Mouse (Mus musculus): Measurements from ENCODE around the gene Bag5. TPM values are rescaled to one million over a fixed set of nuclear protein-coding genes. Genes with fewer than 3 reads are reported as not detected.

Gene Bag5
- polyA plus RNA-seq, 1 experiment from 2014 or later = 49.8 TPM

DNA sequence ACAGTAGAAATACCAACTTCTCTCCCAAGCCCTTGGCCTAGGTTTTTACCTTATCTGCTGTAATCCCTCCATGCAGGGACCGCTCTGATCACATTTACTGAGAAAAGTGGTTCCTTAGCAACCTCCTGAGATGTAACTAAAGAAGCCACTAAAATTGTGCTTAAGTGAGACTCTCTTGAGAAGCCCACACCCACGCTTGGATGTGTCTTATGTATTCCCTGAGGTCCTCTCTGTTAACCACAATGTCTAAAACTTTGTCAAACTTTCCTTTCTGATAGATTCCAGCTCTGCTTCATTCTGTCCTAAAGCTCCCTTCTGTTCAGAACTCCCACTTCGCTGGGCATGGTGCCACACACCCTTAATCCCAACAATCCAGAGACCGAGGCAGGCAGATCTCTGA, 13.5 kb downstream of the Bag5 start:
- H3K9me3 ChIP-seq (ENCODE audit: control insufficient read depth, low read depth, low read length) = no peaks in the 10 kb centered on the region
- no peak overlapping the region for H3K4me2 ChIP-seq (replicated peaks; ENCODE audit: low read depth, low read length)
- H3K27me3 ChIP-seq (ENCODE audit: control insufficient read depth, insufficient read depth, low read length) = no peaks in the 10 kb centered on the region
- H3K4me3 ChIP-seq (ENCODE audit: low read depth, low read length) = no peak overlapping the region
- no peak overlapping the region for H3K9ac ChIP-seq (replicated peaks; ENCODE audit: low read depth, low read length)
- no peak overlapping the region for H3K27ac ChIP-seq (ENCODE audit: low read length)
- no peaks in the 10 kb centered on the region for H3K36me3 ChIP-seq (ENCODE audit: control insufficient read depth, insufficient read depth, low read length)
- peaks cover 8% of the 10 kb centered on the region for H3K4me1 ChIP-seq (ENCODE audit: control insufficient read depth, insufficient read depth, low read length)
- whole genome bisulfite sequencing = 77% methylated on average over 4 of the region's 4 CpGs
- ATAC-seq (ENCODE audit: insufficient number of reproducible peaks, insufficient read depth, low FRiP score, low read depth) = no peak

DNA sequence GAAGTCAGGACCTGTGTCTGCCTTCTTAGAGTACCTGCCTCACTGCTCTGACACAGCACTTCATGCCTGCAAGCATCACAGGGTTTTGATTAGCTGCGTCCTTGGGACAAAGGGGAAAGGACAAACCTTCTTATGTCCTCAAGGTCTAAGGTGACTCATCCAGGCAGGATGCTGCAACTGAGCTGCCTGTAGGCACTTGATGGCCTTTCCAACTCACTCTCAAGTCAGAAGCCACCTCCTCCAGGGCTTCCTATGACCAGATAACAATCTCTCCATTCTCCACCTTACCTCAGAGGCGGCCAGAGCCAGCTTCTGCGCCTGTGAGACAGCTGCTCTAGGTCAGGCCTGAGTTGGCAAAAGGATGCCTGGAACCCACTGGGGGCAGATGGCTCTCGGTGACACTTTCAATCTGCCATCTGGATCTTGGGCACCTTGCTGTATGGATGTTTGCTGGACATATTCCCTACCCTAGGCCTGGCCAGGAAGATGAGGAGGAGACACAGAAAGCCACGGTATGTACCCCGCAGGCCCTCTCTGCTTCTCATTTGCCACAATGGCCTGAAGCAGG, 14.6 kb downstream of the Bag5 start:
- Histone ChIP-seq H3K27me3 (ENCODE audit: control insufficient read depth, insufficient read depth, low read length) (no peaks in the 10 kb centered on the region), H3K27ac (ENCODE audit: low read length) (no peak overlapping the region), H3K36me3 (ENCODE audit: control insufficient read depth, insufficient read depth, low read length) (no peaks in the 10 kb centered on the region), H3K4me1 (ENCODE audit: control insufficient read depth, insufficient read depth, low read length) (peaks cover 19% of the 10 kb centered on the region), H3K9ac (replicated peaks; ENCODE audit: low read depth, low read length) (no peak overlapping the region), H3K9me3 (ENCODE audit: control insufficient read depth, low read depth, low read length) (no peaks in the 10 kb centered on the region), H3K4me3 (ENCODE audit: low read depth, low read length) (no peak overlapping the region), H3K4me2 (replicated peaks; ENCODE audit: low read depth, low read length) (no peak overlapping the region)
- WGBS = 81% methylated on average over 6 of the region's 6 CpGs
- ATAC-seq (ENCODE audit: insufficient number of reproducible peaks, insufficient read depth, low FRiP score, low read depth) = no peak

DNA sequence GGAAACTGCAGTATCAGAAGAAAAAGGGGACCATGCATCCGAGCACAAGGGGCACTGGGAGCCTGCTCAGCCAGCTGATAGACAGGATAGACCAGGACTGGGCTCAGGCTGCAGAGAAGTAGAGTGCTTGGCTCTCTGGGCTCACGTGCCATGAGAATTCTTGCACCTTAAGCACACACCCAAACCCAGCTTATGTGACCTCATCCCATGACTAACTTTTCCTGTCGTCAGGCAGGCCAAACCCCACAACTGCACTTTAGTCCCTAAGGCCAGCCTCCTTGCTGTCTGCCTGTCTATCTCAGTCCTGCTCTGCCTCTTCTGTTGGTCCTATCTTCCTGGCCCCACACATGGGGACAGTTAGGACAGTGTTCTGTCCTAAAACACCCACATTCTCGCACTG, 15.3 kb downstream of the Bag5 start:
- Histone ChIP-seq H3K4me1 (ENCODE audit: control insufficient read depth, insufficient read depth, low read length) (peaks cover 21% of the 10 kb centered on the region), H3K27me3 (ENCODE audit: control insufficient read depth, insufficient read depth, low read length) (no peaks in the 10 kb centered on the region), H3K4me2 (replicated peaks; ENCODE audit: low read depth, low read length) (no peak overlapping the region), H3K9me3 (ENCODE audit: control insufficient read depth, low read depth, low read length) (no peaks in the 10 kb centered on the region), H3K27ac (ENCODE audit: low read length) (no peak overlapping the region), H3K9ac (replicated peaks; ENCODE audit: low read depth, low read length) (no peak overlapping the region), H3K36me3 (ENCODE audit: control insufficient read depth, insufficient read depth, low read length) (no peaks in the 10 kb centered on the region), H3K4me3 (ENCODE audit: low read depth, low read length) (no peak overlapping the region)
- no peak for ATAC-seq (ENCODE audit: insufficient number of reproducible peaks, insufficient read depth, low FRiP score, low read depth)
- 61% methylated on average over 4 of the region's 4 CpGs for WGBS

DNA sequence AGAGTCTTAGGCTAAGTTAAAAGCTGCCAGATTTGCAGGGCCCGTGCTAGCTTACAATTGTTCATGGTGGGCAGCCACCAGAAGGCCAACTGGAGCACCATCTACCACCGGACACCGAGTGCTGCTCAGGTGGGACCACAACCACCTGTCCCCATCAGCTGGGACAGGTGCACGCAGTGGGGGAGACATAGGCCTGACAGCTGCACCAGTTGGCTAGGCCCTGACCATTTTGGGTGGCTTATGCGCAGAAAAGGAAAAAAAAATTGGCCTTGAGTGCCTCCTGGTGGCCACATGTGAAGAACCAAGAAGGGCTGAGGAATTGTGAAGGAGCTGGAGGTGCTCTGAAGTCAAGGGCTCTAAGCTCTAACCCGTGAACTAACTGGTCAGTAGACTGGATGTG, 16.8 kb downstream of the Bag5 start:
- no peaks in the 10 kb centered on the region for H3K36me3 ChIP-seq (ENCODE audit: control insufficient read depth, insufficient read depth, low read length)
- H3K9me3 ChIP-seq (ENCODE audit: control insufficient read depth, low read depth, low read length) = no peaks in the 10 kb centered on the region
- H3K9ac ChIP-seq (replicated peaks; ENCODE audit: low read depth, low read length) = no peak overlapping the region
- WGBS = 29% methylated on average over 6 of the region's 6 CpGs
- no peak overlapping the region for H3K4me2 ChIP-seq (replicated peaks; ENCODE audit: low read depth, low read length)
- no peaks in the 10 kb centered on the region for H3K27me3 ChIP-seq (ENCODE audit: control insufficient read depth, insufficient read depth, low read length)
- peaks cover 23% of the 10 kb centered on the region for H3K4me1 ChIP-seq (ENCODE audit: control insufficient read depth, insufficient read depth, low read length)
- no peak overlapping the region for H3K27ac ChIP-seq (ENCODE audit: low read length)
- H3K4me3 ChIP-seq (ENCODE audit: low read depth, low read length) = no peak overlapping the region
- ATAC-seq (ENCODE audit: insufficient number of reproducible peaks, insufficient read depth, low FRiP score, low read depth) = no peak

DNA sequence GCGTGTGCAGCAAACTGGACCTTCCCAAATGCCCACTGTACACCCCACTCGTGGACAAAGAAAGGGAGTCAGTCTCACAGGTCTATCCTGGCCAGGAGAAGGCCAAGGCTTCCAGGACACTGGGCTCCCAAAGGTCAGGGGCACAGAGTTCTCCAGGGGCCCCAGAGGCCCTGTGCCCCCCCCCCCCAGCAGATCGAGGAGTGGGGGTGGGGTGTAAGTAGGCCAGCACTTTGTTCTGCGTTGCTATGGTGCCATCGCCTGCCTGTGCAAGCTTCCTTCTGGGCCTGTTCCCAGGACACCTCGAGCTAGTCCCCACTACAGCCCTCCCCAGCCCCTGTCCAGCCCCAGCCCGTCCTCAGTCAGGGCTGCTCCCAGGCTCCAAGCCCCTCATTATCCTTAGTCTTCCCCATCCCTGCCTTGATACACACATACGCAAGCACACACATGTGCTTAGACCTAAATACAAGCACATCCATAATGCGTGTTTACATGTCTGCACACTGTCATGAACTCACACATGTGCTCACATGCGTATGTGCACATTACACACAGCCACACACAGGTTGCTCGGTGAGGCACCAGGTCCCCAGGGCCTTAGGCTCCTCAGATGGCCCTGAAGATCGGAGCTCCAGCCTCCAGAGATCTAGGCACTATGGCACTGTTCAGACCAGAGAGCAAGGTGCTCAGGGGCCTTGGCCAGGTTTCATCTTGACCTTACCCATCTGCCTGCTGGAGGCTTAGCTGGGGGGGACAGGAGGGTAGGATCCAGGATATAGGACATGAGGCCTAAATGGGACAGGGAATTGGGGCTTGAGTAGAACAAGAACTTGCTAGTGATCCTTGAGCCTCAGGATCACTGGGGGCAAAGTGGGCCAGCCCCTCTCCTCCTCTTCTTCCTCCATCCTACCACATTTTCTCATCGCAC, 17.9 kb downstream of the Bag5 start:
- 64% methylated on average over 13 of the region's 13 CpGs for WGBS
- peak overlapping the region; percentile 48; the same call in 1 of the 2 replicates for H3K27ac ChIP-seq (ENCODE audit: low read length)
- H3K9ac ChIP-seq (replicated peaks; ENCODE audit: low read depth, low read length) = peak overlapping the region; percentile 10; the same call in 1 of the 2 replicates
- H3K9me3 ChIP-seq (ENCODE audit: control insufficient read depth, low read depth, low read length) = no peaks in the 10 kb centered on the region
- no peak for ATAC-seq (ENCODE audit: insufficient number of reproducible peaks, insufficient read depth, low FRiP score, low read depth)
- H3K4me1 ChIP-seq (ENCODE audit: control insufficient read depth, insufficient read depth, low read length) = peaks cover 23% of the 10 kb centered on the region
- no peaks in the 10 kb centered on the region for H3K36me3 ChIP-seq (ENCODE audit: control insufficient read depth, insufficient read depth, low read length)
- no peak overlapping the region for H3K4me3 ChIP-seq (ENCODE audit: low read depth, low read length)
- no peaks in the 10 kb centered on the region for H3K27me3 ChIP-seq (ENCODE audit: control insufficient read depth, insufficient read depth, low read length)
- no peak overlapping the region for H3K4me2 ChIP-seq (replicated peaks; ENCODE audit: low read depth, low read length)

DNA sequence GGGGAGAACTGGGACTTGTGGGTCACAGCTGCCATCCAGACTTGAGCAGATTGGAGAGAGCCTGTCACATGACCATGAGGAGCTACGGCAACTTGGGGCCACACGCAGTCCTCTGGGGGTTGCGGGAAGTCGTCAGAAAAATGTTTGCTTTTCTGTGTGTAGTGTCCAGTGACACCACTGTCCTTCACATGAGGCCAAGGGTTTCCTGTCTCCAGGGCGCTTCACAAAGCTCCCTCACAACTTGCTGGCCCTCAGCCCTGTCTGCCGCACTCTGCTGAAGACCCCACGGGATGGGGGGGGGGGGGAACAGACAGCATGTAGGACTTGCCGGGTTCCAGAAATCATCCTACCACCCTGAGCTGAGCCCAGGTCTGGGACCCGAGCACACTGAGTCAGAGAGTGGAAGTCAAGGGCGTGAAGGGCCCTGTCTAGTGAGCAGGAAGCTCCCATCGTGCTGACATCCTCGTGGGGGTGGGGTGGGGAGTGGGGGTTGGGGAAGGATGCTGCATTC, 18.7 kb downstream of the Bag5 start:
- peak overlapping the region; percentile 4; the same call in 1 of the 2 replicates for H3K4me2 ChIP-seq (replicated peaks; ENCODE audit: low read depth, low read length)
- H3K9me3 ChIP-seq (ENCODE audit: control insufficient read depth, low read depth, low read length) = no peaks in the 10 kb centered on the region
- no peak for ATAC-seq (ENCODE audit: insufficient number of reproducible peaks, insufficient read depth, low FRiP score, low read depth)
- WGBS = 20% methylated on average over 12 of the region's 12 CpGs
- H3K27me3 ChIP-seq (ENCODE audit: control insufficient read depth, insufficient read depth, low read length) = no peaks in the 10 kb centered on the region
- H3K4me1 ChIP-seq (ENCODE audit: control insufficient read depth, insufficient read depth, low read length) = peaks cover 23% of the 10 kb centered on the region
- no peaks in the 10 kb centered on the region for H3K36me3 ChIP-seq (ENCODE audit: control insufficient read depth, insufficient read depth, low read length)
- H3K4me3 ChIP-seq (ENCODE audit: low read depth, low read length) = no peak overlapping the region
- H3K9ac ChIP-seq (replicated peaks; ENCODE audit: low read depth, low read length) = no peak overlapping the region
- H3K27ac ChIP-seq (ENCODE audit: low read length) = peak overlapping the region; percentile 61; the same call in 1 of the 2 replicates

DNA sequence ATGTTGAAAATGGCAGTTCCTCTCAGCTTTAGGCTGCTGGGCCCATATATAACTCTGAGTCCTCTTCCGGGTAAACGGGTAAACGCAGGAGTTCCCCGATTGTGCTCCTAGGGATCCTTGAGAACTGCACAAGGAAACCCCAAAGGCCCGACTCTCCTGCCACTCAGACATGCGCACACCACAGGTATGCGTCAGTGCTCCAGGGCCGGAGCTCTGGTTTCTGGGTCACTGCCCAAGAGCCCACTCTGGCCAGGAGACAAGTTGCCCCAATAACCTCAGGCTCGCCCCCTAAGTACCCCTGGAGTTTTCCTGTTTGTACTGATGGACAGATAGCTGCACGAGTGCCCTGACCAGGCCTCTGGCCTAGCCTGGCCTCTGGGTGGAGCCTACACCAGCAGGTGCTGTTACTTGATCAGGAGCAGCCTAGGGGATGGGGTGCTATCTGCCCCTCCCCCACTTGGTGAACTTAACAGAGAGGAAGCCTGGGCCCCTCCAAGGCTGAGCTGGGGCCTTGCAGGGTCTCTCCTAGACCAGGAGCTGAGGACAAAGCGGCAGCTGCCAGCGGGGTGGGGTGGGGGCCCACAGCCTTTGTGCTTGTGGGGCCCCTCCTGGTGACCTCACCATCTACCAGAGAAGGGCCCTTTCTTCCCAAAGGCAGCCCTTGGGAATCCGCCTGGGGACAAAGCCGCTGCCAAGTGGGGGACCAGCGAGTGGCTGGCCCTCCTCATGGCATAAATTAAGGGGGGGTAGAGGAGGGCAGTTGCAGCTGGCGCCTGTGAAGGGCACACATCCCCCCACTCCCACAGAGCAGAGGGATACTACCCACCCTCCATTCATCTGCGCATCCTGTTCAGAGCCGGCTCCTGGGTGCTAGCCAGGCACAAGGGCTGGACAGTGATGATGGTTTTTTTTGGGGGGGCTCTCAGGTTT, 19.5 kb downstream of the Bag5 start:
- Histone ChIP-seq H3K4me1 (ENCODE audit: control insufficient read depth, insufficient read depth, low read length) (peaks cover 23% of the 10 kb centered on the region), H3K9ac (replicated peaks; ENCODE audit: low read depth, low read length) (no peak overlapping the region), H3K4me3 (ENCODE audit: low read depth, low read length) (no peak overlapping the region), H3K27me3 (ENCODE audit: control insufficient read depth, insufficient read depth, low read length) (no peaks in the 10 kb centered on the region), H3K9me3 (ENCODE audit: control insufficient read depth, low read depth, low read length) (no peaks in the 10 kb centered on the region), H3K4me2 (replicated peaks; ENCODE audit: low read depth, low read length) (peak overlapping the region; percentile 4; the same call in 1 of the 2 replicates), H3K36me3 (ENCODE audit: control insufficient read depth, insufficient read depth, low read length) (no peaks in the 10 kb centered on the region), H3K27ac (ENCODE audit: low read length) (peak overlapping the region; percentile 61; the same call in 1 of the 2 replicates)
- WGBS = 41% methylated on average over 18 of the region's 18 CpGs
- peak; percentile 44 for ATAC-seq (ENCODE audit: insufficient number of reproducible peaks, insufficient read depth, low FRiP score, low read depth)

DNA sequence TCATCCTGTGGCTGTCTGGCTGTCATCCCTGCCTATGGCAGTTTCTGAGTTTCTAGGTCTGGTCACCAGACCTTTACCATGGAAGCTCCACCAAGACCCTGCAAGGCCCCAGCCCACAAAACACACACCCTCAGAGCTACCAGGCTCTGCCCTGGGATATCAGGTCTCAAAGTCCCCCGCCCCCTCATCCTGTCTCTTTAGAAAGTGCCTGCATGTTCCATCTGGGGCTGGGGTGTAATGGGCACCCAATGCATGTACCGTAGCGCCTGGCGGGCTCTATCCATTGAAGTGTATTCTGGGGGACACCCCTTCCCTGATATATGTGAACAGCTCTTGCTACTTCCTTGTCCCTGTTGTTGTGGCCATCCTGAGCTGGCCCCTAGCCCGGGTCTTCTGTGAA, 20.2 kb downstream of the Bag5 start:
- WGBS = 85% methylated on average over 5 of the region's 5 CpGs
- Histone ChIP-seq H3K27me3 (ENCODE audit: control insufficient read depth, insufficient read depth, low read length) (no peaks in the 10 kb centered on the region), H3K4me1 (ENCODE audit: control insufficient read depth, insufficient read depth, low read length) (peaks cover 23% of the 10 kb centered on the region), H3K36me3 (ENCODE audit: control insufficient read depth, insufficient read depth, low read length) (no peaks in the 10 kb centered on the region), H3K4me3 (ENCODE audit: low read depth, low read length) (no peak overlapping the region), H3K9ac (replicated peaks; ENCODE audit: low read depth, low read length) (no peak overlapping the region; the same call in 1 of the 2 replicates), H3K9me3 (ENCODE audit: control insufficient read depth, low read depth, low read length) (no peaks in the 10 kb centered on the region), H3K4me2 (replicated peaks; ENCODE audit: low read depth, low read length) (no peak overlapping the region), H3K27ac (ENCODE audit: low read length) (peak overlapping the region; percentile 61; the same call in 1 of the 2 replicates)
- ATAC-seq (ENCODE audit: insufficient number of reproducible peaks, insufficient read depth, low FRiP score, low read depth) = no peak
